Mouse (Mus musculus) ES-E14 (cell line): ENCODE measurements around the gene Sesn1.

Source experiments
- CHD2 ChIP-seq: IDR thresholded peaks from 2 replicates; pipeline ENCODE4 v1.6.1; 2014; ENCODE audit warnings: mild to moderate bottlenecking, low read depth, low read length, inconsistent platforms
- HCFC1 ChIP-seq: IDR thresholded peaks from 2 replicates; pipeline ENCODE4 v1.6.1; 2012; ENCODE audit warnings: low read length, inconsistent platforms, borderline replicate concordance; ENCODE audit not compliant: insufficient read depth
- MAFK ChIP-seq: IDR thresholded peaks from 2 replicates; pipeline ENCODE4 v1.6.1; 2014; ENCODE audit warnings: mild to moderate bottlenecking, low read depth, low read length, inconsistent platforms; ENCODE audit not compliant: insufficient read depth
- ZC3H11A ChIP-seq: IDR thresholded peaks from 2 replicates; pipeline ENCODE4 v1.6.1; 2012; ENCODE audit warnings: low read depth, mild to moderate bottlenecking, inconsistent platforms, low read length, borderline replicate concordance
- ZNF384 ChIP-seq: IDR thresholded peaks from 2 replicates; pipeline ENCODE4 v1.6.1; 2012; ENCODE audit warnings: low read depth, low read length, inconsistent platforms

GRCm38 (mm10) chr10:41818036-41818732 is 8.4 kb downstream of the Sesn1 start:
- TF ChIP-seq CHD2 (no peak), ZNF384 (no peak), HCFC1 (no peak), ZC3H11A (no peak), MAFK (no peak)
